Mouse (Mus musculus) myocyte (in vitro differentiated cells): Measurements from ENCODE around the gene Ap2s1. TPM values are rescaled to one million over a fixed set of nuclear protein-coding genes. Genes with fewer than 3 reads are reported as not detected.
A peak's percentile ranks its signal among the peaks of the same experiment; 100 is the strongest.

Experiments
- H3K27me3 ChIP-seq: one replicate; pipeline ENCODE4 v1.6.1; 2011; ENCODE audit not compliant: control insufficient read depth, insufficient read depth, insufficient read length
- H3K36me3 ChIP-seq: one replicate; pipeline ENCODE4 v1.6.1; 2011; ENCODE audit not compliant: control insufficient read depth, insufficient read depth
- H3K4me2 ChIP-seq: one replicate; pipeline ENCODE4 v1.6.1; 2011; ENCODE audit warnings: low read depth, control low read depth
- H3K4me3 ChIP-seq: one replicate; pipeline ENCODE4 v1.5.1; 2011; ENCODE audit warnings: mild to moderate bottlenecking, control low read depth, moderate library complexity
- H3K79me2 ChIP-seq: one replicate; pipeline ENCODE4 v1.6.1; 2011; ENCODE audit not compliant: control insufficient read depth, insufficient read depth
- H3ac ChIP-seq: one replicate; pipeline ENCODE4 v1.6.1; 2011; ENCODE audit not compliant: control insufficient read depth, insufficient read length
- CEBPB ChIP-seq: IDR thresholded peaks from 2 replicates; pipeline ENCODE4 v1.6.1; 2011; ENCODE audit warnings: mild to moderate bottlenecking, moderate library complexity; ENCODE audit not compliant: poor library complexity, insufficient read depth, severe bottlenecking
- E2F4 ChIP-seq: IDR thresholded peaks from one replicate; pipeline ENCODE4 v1.6.1; 2011; ENCODE audit warnings: mild to moderate bottlenecking, control low read depth, moderate library complexity; ENCODE audit not compliant: insufficient read depth
- MAX ChIP-seq: IDR thresholded peaks from one replicate; pipeline ENCODE4 v1.6.1; 2011; ENCODE audit warnings: low read depth, mild to moderate bottlenecking, control low read depth
- MYOD1 ChIP-seq, 3 experiments: IDR thresholded peaks; one replicate each; pipeline ENCODE4 v1.6.1; 2011; ENCODE audit warnings: control low read depth in 2 of 3, low read depth in 2 of 3, mild to moderate bottlenecking in 2 of 3, moderate library complexity in 1 of 3; ENCODE audit not compliant: insufficient read length in 2 of 3, control insufficient read depth in 1 of 3
- MYOG ChIP-seq, 3 experiments: IDR thresholded peaks; one replicate each; pipeline ENCODE4 v1.6.1; 2011; ENCODE audit warnings: control low read depth in 2 of 3, low read depth in 2 of 3, mild to moderate bottlenecking in 2 of 3; ENCODE audit not compliant: insufficient read length in 2 of 3, control insufficient read depth in 1 of 3, insufficient read depth in 1 of 3
- POLR2A ChIP-seq: IDR thresholded peaks from one replicate; pipeline ENCODE4 v1.6.1; 2011; ENCODE audit warnings: low read depth, mild to moderate bottlenecking, control low read depth, moderate library complexity; ENCODE audit not compliant: insufficient read length
- POLR2AphosphoS2 ChIP-seq: IDR thresholded peaks from one replicate; pipeline ENCODE4 v1.6.1; 2011; ENCODE audit warnings: low read depth, control low read depth; ENCODE audit not compliant: insufficient read length
- REST ChIP-seq: IDR thresholded peaks from one replicate; pipeline ENCODE4 v1.6.1; 2011; ENCODE audit warnings: mild to moderate bottlenecking, control low read depth, moderate library complexity; ENCODE audit not compliant: insufficient read depth, insufficient read length
- SRF ChIP-seq: IDR thresholded peaks from one replicate; pipeline ENCODE4 v1.6.1; 2011; ENCODE audit warnings: low read depth; ENCODE audit not compliant: control insufficient read depth, insufficient read length
- TCF12 ChIP-seq: IDR thresholded peaks from one replicate; pipeline ENCODE4 v1.6.1; 2011; ENCODE audit warnings: mild to moderate bottlenecking, control low read depth; ENCODE audit not compliant: poor library complexity, insufficient read depth, severe bottlenecking
- TCF3 ChIP-seq: IDR thresholded peaks from one replicate; pipeline ENCODE4 v1.6.1; 2011; ENCODE audit warnings: low read depth, control low read depth; ENCODE audit not compliant: insufficient read length
- USF1 ChIP-seq: IDR thresholded peaks from one replicate; pipeline ENCODE4 v1.6.1; 2011; ENCODE audit warnings: low read depth, mild to moderate bottlenecking, control low read depth, moderate library complexity
- polyA plus RNA-seq: library from polyadenylated mRNA; unstranded; fragments of >200 nt; fragmentation: generic; extraction: Trizol; gene quantifications from one replicate; pipeline ENCODE4 v1.2.1, GENCODE M21; 2012; ENCODE audit warnings: missing spikeins

Gene Ap2s1
- polyA plus RNA-seq = 247 TPM

- Histone ChIP-seq H3K36me3 (no peaks in the 10 kb centered on the region), H3K79me2 (peaks cover 29% of the 10 kb centered on the region), H3ac (peak within 1 kb of the TSS; percentile 83), H3K4me3 (peak within 1 kb of the TSS; percentile 77), H3K27me3 (no peaks in the 10 kb centered on the region), H3K4me2 (peak within 1 kb of the TSS; percentile 95)
- peak; percentile 31 for TF ChIP-seq POLR2AphosphoS2
- TF ChIP-seq POLR2A = peak; percentile 58
- TF ChIP-seq SRF = no peak
Measured at GRCm38 (mm10) chr7:16738073-16738696, at the start of gene Ap2s1. Gene Ap2s1 (plus strand): TSS chr7:16738410.

GRCm38 (mm10) chr7:16689196-16689595 is 49.0 kb upstream of the Ap2s1 start:
- TF ChIP-seq TCF12 = no peak
- TF ChIP-seq E2F4 = no peak
- TF ChIP-seq REST = no peak
- no peak for TF ChIP-seq MYOG (IDR thresholded peaks at IDR 0.05; ENCODE audit: control insufficient read depth in 1 of 3, insufficient read depth in 1 of 3, insufficient read length in 2 of 3, low read depth in 2 of 3)
- no peak for TF ChIP-seq POLR2A
- no peak for TF ChIP-seq MYOD1 (IDR thresholded peaks at IDR 0.05; ENCODE audit: control insufficient read depth in 1 of 3, insufficient read length in 2 of 3, low read depth in 2 of 3)
- TF ChIP-seq USF1 = no peak
- no peak for TF ChIP-seq TCF3
- H3K4me2 ChIP-seq = no peak overlapping the region
- H3ac ChIP-seq = no peak overlapping the region
- H3K79me2 ChIP-seq = no peaks in the 10 kb centered on the region
- H3K4me3 ChIP-seq = no peak overlapping the region
- no peaks in the 10 kb centered on the region for H3K36me3 ChIP-seq
- H3K27me3 ChIP-seq = no peaks in the 10 kb centered on the region

GRCm38 (mm10) chr7:16695025-16695424 is 43.2 kb upstream of the Ap2s1 start:
- Histone ChIP-seq H3K4me3 (no peak overlapping the region), H3K36me3 (no peaks in the 10 kb centered on the region), H3ac (no peak overlapping the region), H3K79me2 (no peaks in the 10 kb centered on the region), H3K4me2 (no peak overlapping the region), H3K27me3 (no peaks in the 10 kb centered on the region)
- no peak for TF ChIP-seq TCF12
- TF ChIP-seq USF1 = no peak
- TF ChIP-seq MYOD1 (IDR thresholded peaks at IDR 0.05; ENCODE audit: control insufficient read depth in 1 of 3, insufficient read length in 2 of 3, low read depth in 2 of 3) = no peak
- TF ChIP-seq POLR2A = no peak
- TF ChIP-seq POLR2AphosphoS2 = no peak
- no peak for TF ChIP-seq MYOG (IDR thresholded peaks at IDR 0.05; ENCODE audit: control insufficient read depth in 1 of 3, insufficient read depth in 1 of 3, insufficient read length in 2 of 3, low read depth in 2 of 3)
- no peak for TF ChIP-seq MAX
- TF ChIP-seq TCF3 = no peak

- Histone ChIP-seq H3K27me3 (no peaks in the 10 kb centered on the region), H3K4me2 (no peak overlapping the region), H3ac (no peak overlapping the region), H3K4me3 (no peak overlapping the region), H3K79me2 (no peaks in the 10 kb centered on the region), H3K36me3 (no peaks in the 10 kb centered on the region)
- TF ChIP-seq USF1 (no peak), REST (no peak), E2F4 (no peak), MAX (no peak), POLR2AphosphoS2 (no peak), TCF3 (no peak), SRF (no peak), MYOG (IDR thresholded peaks at IDR 0.05; ENCODE audit: control insufficient read depth in 1 of 3, insufficient read depth in 1 of 3, insufficient read length in 2 of 3, low read depth in 2 of 3) (no peak), TCF12 (no peak), POLR2A (no peak), CEBPB (no peak), MYOD1 (IDR thresholded peaks at IDR 0.05; ENCODE audit: control insufficient read depth in 1 of 3, insufficient read length in 2 of 3, low read depth in 2 of 3) (no peak)
Measured at GRCm38 (mm10) chr7:16699042-16699441, 39.2 kb upstream of the Ap2s1 start.

GRCm38 (mm10) chr7:16700583-16700982 is 37.6 kb upstream of the Ap2s1 start:
- no peak overlapping the region for H3K4me2 ChIP-seq
- H3K36me3 ChIP-seq = no peaks in the 10 kb centered on the region
- no peaks in the 10 kb centered on the region for H3K79me2 ChIP-seq
- no peak overlapping the region for H3ac ChIP-seq
- TF ChIP-seq POLR2A (no peak), MYOD1 (IDR thresholded peaks at IDR 0.05; ENCODE audit: control insufficient read depth in 1 of 3, insufficient read length in 2 of 3, low read depth in 2 of 3) (no peak), MAX (no peak), REST (no peak), POLR2AphosphoS2 (no peak), CEBPB (no peak), TCF12 (no peak)
- no peaks in the 10 kb centered on the region for H3K27me3 ChIP-seq
- no peak overlapping the region for H3K4me3 ChIP-seq
